Mouse (Mus musculus): ENCODE data around the gene Lbh. TPM values are rescaled to one million over a fixed set of nuclear protein-coding genes. Genes with fewer than 3 reads are reported as not detected.

Gene Lbh
- polyA plus RNA-seq, 1 experiment from 2014 or later: 8.5 TPM

Other genes with a start within 250 kb of the Lbh start
- 112 and 118 TPM in 2 replicates for gene Ypel5, start 81.9 kb upstream of the Lbh start, polyA plus RNA-seq (2015; fragmentation: Nextera tagmentation; extraction: Ambion mirVana)
- 9.1 and 9.2 TPM in 2 replicates for gene Lclat1, start 189.7 kb downstream of the Lbh start, polyA plus RNA-seq (2015; fragmentation: Nextera tagmentation; extraction: Ambion mirVana)